Mouse (Mus musculus) midbrain, embryonic 15.5 days (tissue): ENCODE results near the gene Tmem236. TPM values are rescaled to one million over a fixed set of nuclear protein-coding genes. Genes with fewer than 3 reads are reported as not detected.
A peak's percentile ranks its signal among the peaks of the same experiment; 100 is the strongest.

ENCODE experiments used
- microRNA counts: library from miRNA; unstranded; fragments of <30 nt; microRNA quantifications from one replicate; lab custom pipeline; 2016
- microRNA-seq: library from miRNA; unstranded; fragments of <30 nt; microRNA quantifications from one replicate; pipeline ENCODE4, GENCODE M21; 2016
- polyA plus RNA-seq: library from polyadenylated mRNA; unstranded; fragments of >200 nt; fragmentation: Nextera tagmentation; extraction: Ambion mirVana; gene quantifications from 2 replicates; pipeline ENCODE4 v1.2.1, GENCODE M21; 2015

Gene Tmem236
- polyA plus RNA-seq, 1 experiment from 2014 or later, result 0.12 TPM

MicroRNAs encoded within 50 kb of the gene (microRNA counts, 519-probe panel; counts per million panel counts)
- not detected for microRNA mmu-miR-511 (lab: Ali Mortazavi, UCI)

Small RNAs within 50 kb of the gene (microRNA-seq; reads per million reads assigned to microRNA genes)
- gene Mir511, result 4.4 reads per million, percentile 22 among the genes with 10 or more reads in this experiment

Other genes starting within 250 kb of the Tmem236 start
- gene Hacd1, start 118.4 kb upstream of the Tmem236 start, polyA plus RNA-seq, result 71.6 and 73.2 TPM in 2 replicates
- 129 and 133 TPM in 2 replicates for gene Stam, start 100.4 kb upstream of the Tmem236 start, polyA plus RNA-seq
- gene Mrc1, start 54.9 kb downstream of the Tmem236 start, polyA plus RNA-seq, result 6.4 and 6.8 TPM in 2 replicates
- 2.5 and 3.0 TPM in 2 replicates for gene Slc39a12, start 213.8 kb downstream of the Tmem236 start, polyA plus RNA-seq